Mouse (Mus musculus): ENCODE results near the gene Itsn1.

DNA sequence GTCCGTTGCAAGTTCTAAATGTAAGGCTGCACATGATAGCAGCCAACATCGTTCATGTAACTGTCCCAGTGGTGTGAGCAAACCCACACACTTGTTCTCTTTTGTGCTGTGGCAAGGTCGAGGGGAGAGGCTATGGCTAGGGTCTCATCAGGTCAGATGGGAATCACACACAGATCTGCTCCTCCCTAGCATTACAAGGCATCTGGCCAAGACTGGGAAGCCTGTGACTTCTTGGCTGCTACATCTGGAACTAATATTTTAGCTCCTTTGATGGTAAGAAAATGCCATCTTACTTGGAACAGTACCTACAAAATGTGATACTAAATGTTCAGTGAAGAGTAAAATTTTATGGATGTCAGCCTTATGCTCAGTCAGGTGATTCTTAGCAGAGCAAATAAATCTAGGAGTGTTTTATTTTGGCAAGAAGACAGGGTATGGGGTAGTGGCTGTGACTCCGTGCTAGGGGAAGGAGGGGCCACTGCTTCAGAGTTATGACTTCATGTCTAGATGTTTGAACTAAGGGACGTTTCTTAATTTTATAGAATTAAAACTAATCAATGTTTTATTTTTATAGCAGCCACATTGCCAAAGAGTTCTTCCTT, 73.5 kb downstream of the Itsn1 start:
- TF ChIP-seq CTCF (IDR thresholded peaks at IDR 0.05; ENCODE audit: low read depth) (no peak), EP300 (IDR thresholded peaks at IDR 0.05; ENCODE audit: low read depth) (no peak)

Data from heart, postnatal 0 days (tissue).